Mouse (Mus musculus) splenic B cell, adult 2 months (primary cell): Measurements from ENCODE around the gene Tjp2.

Source experiments
- DNase-seq: peaks from one replicate; pipeline ENCODE4 v3.0.0-alpha.2; 2011; ENCODE audit warnings: low read depth, low spot score
- H3K27me3 ChIP-seq: 2 replicates; pipeline ENCODE4 v1.6.1; 2012; ENCODE audit warnings: mild to moderate bottlenecking, low read length, moderate library complexity, mixed read lengths; ENCODE audit not compliant: control insufficient read depth, poor library complexity, insufficient read depth, severe bottlenecking
- H3K36me3 ChIP-seq: 2 replicates; pipeline ENCODE4 v1.6.1; 2012; ENCODE audit warnings: mild to moderate bottlenecking, low read length, moderate library complexity, mixed read lengths; ENCODE audit not compliant: control insufficient read depth, poor library complexity, insufficient read depth, severe bottlenecking

The Tjp2 gene

DNA sequence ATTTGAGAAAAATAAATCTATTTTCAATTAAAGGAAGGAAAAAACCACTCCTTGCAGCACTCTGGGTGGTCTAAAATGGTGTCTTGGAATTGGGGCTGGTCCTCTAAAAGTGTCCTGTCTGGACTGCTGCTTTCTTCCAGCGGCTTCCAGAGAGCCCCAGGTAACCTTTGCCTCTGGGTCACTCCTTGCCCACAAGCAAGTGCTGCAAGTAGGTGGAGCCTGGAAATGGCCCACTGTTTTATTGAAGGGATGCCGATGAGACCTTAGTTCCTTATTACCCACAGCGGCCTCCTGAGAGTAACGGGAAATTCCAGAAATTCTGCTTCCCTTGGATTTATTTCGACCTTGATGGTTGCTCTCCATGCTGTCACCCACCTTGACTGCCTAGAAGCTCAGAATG is 170.6 kb downstream of the Tjp2 start:
- Histone ChIP-seq H3K27me3 (no peaks in the 10 kb centered on the region), H3K36me3 (no peaks in the 10 kb centered on the region)
- DNase-seq, result no peak

DNA sequence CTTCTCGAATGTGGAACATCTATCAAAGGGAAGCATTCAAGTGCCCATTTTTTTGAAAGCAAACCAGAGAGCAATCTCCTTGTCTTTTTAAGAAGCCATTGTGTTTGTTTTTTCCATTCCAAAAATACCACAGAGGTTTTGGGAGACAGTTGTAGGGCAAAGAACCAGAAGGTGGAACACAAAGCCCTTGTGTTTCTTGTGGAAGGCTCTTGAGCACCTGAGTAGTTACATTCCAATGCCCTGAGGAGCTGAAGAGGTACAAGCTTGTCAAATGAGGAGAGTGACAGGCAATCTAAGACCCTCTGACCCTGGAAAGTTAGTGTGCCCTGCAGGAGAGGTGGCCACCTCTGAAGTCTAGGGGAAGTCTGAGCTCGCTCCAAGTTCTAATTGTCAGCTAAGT is 174.3 kb downstream of the Tjp2 start:
- no peaks in the 10 kb centered on the region for H3K27me3 ChIP-seq
- H3K36me3 ChIP-seq, result no peaks in the 10 kb centered on the region
- no peak for DNase-seq

DNA sequence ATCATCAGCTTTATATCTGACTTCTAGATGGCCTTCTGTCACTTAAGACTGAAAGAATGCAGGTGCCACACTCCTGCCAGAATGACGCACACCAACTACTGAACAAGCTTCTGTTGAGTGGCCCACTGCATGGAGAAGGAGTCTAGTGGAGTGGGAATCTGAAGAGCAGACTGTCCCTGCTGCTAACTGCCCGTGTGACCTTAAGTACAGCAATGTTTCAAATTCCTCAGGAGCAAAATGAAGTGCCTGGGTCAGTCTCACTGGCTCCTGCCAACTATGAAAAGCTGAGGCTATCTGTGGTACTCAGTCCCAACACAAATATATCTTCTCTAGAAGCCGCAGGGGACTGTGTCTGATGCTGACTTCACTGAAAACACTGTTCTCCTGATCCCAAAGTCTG is 175.5 kb downstream of the Tjp2 start:
- Histone ChIP-seq H3K36me3 (no peaks in the 10 kb centered on the region), H3K27me3 (no peaks in the 10 kb centered on the region)
- no peak for DNase-seq

DNA sequence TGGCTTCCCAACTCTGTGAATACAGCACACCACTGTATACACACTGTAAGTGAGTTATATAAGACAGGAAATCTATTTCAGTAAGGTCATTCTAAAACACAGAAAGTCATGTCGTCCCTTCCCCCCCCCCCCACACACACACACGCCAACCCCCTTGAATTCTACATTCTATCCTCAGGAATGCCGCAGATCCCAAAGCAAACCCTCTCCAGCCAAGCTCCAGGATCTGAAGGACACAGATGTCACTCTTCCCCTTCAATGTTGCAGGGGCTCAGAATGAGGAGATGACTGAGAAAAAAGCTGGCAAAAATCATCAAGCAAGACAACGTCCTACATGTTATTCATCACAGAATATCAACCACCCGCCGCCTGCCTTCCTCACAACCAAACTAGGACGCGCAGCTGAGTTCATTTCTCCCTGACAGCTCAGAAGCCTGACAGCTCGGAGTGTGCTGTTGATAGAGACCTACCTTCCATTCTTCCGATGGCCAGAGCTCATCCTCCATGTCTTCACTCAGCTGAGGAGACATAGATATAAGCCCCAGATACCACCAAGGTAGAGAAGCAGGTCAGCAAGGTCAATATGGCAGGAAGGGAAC is 178.3 kb downstream of the Tjp2 start:
- no peak for DNase-seq
- Histone ChIP-seq H3K36me3 (no peaks in the 10 kb centered on the region), H3K27me3 (no peaks in the 10 kb centered on the region)
